In genomic region chr15:89140048-89140658, GRCm38 (mm10) we compare ENCODE assay signal across 8 mouse cellular contexts. TPM values are rescaled to one million over a fixed set of nuclear protein-coding genes. Genes with fewer than 3 reads are reported as not detected.
A peak's percentile ranks its signal among the peaks of the same experiment; 100 is the strongest.
DNase-seq lines count a peak whose midpoint lies in the region; ATAC-seq and TF ChIP-seq lines count a peak whose summit lies in the region.

No protein-coding gene starts in this region.

- H3K4me2 ChIP-seq in hindbrain, embryonic 16.5 days (ENCODE audit: low read length), result peak overlapping the region; percentile 85
- H3K4me2 ChIP-seq in limb, embryonic 13.5 days (replicated peaks), result peak overlapping the region; percentile 96
- peak overlapping the region; percentile 99 for H3K4me2 ChIP-seq in midbrain, postnatal 0 days (ENCODE audit: low read depth, low read length, poor library complexity, severe bottlenecking)

- no peak for TF ChIP-seq CTCF in cerebellum, adult 2 months (IDR thresholded peaks at IDR 0.05; ENCODE audit: borderline replicate concordance, insufficient read depth, low read depth, low read length)
- TF ChIP-seq CTCF in midbrain, postnatal 0 days (IDR thresholded peaks at IDR 0.05), result no peak

- no peaks in the 10 kb centered on the region for H3K27me3 ChIP-seq in cerebellum, adult 2 months (ENCODE audit: control insufficient read depth, insufficient read depth, low read length)
- H3K27me3 ChIP-seq in hindbrain, embryonic 16.5 days (replicated peaks; ENCODE audit: control insufficient read depth, insufficient read depth, low read length), result peaks cover 5% of the 10 kb centered on the region; the same call in 1 of the 2 replicates
- H3K27me3 ChIP-seq in limb, embryonic 13.5 days, result peaks cover 48% of the 10 kb centered on the region
- peaks cover 5% of the 10 kb centered on the region; the same call in 1 of the 2 replicates for H3K27me3 ChIP-seq in midbrain, postnatal 0 days (ENCODE audit: insufficient read depth, low read length)

- peak; percentile 38 for ATAC-seq in hindbrain, embryonic 16.5 days
- ATAC-seq in limb, embryonic 13.5 days (ENCODE audit: low FRiP score, low read depth), result peak; percentile 21; the same call in 1 of the 2 replicates
- no peak for ATAC-seq in midbrain, postnatal 0 days (ENCODE audit: low FRiP score)

- H3K4me1 ChIP-seq in cerebellum, adult 2 months (ENCODE audit: control insufficient read depth, insufficient read depth, low read length), result peaks cover 30% of the 10 kb centered on the region
- peaks cover 13% of the 10 kb centered on the region for H3K4me1 ChIP-seq in hindbrain, embryonic 16.5 days (ENCODE audit: control insufficient read depth, insufficient read depth, low read depth, low read length)
- H3K4me1 ChIP-seq in limb, embryonic 13.5 days, result peaks cover 20% of the 10 kb centered on the region
- H3K4me1 ChIP-seq in midbrain, postnatal 0 days (ENCODE audit: insufficient read depth, low read length), result peaks cover 10% of the 10 kb centered on the region; the same call in 1 of the 2 replicates

- TF ChIP-seq POLR2A in cerebellum, adult 2 months (IDR thresholded peaks at IDR 0.05; ENCODE audit: borderline replicate concordance, insufficient read depth, low read length), result peak; percentile 48

- peaks cover 3% of the 10 kb centered on the region for H3K36me3 ChIP-seq in hindbrain, embryonic 16.5 days (ENCODE audit: control insufficient read depth, insufficient read depth, low read length)
- no peaks in the 10 kb centered on the region for H3K36me3 ChIP-seq in limb, embryonic 13.5 days
- no peaks in the 10 kb centered on the region for H3K36me3 ChIP-seq in midbrain, postnatal 0 days (ENCODE audit: insufficient read depth, low read length)

- H3K27ac ChIP-seq in cerebellum, adult 2 months (ENCODE audit: insufficient read depth, low read length), result peak overlapping the region; percentile 85
- H3K27ac ChIP-seq in hindbrain, embryonic 16.5 days (ENCODE audit: low read depth, low read length), result no peak overlapping the region
- no peak overlapping the region for H3K27ac ChIP-seq in limb, embryonic 13.5 days
- H3K27ac ChIP-seq in midbrain, postnatal 0 days (ENCODE audit: low read depth, low read length), result no peak overlapping the region

- H3K9me3 ChIP-seq in hindbrain, embryonic 16.5 days (ENCODE audit: control insufficient read depth, low read length), result no peaks in the 10 kb centered on the region
- H3K9me3 ChIP-seq in limb, embryonic 13.5 days, result no peaks in the 10 kb centered on the region
- no peaks in the 10 kb centered on the region for H3K9me3 ChIP-seq in midbrain, postnatal 0 days (ENCODE audit: low read length)

- 1% methylated on average over 53 of the region's 53 CpGs for WGBS in cerebellum, adult 2 months
- under 1% methylated on average over 53 of the region's 53 CpGs for WGBS in hindbrain, embryonic 16.5 days
- WGBS in limb, embryonic 13.5 days, result under 1% methylated on average over 53 of the region's 53 CpGs
- WGBS in midbrain, postnatal 0 days, result under 1% methylated on average over 45 of the region's 53 CpGs

- H3K9ac ChIP-seq in hindbrain, embryonic 16.5 days (ENCODE audit: low read depth, low read length), result peak overlapping the region; percentile 61
- peak overlapping the region; percentile 69 for H3K9ac ChIP-seq in limb, embryonic 13.5 days
- peak overlapping the region; percentile 57 for H3K9ac ChIP-seq in midbrain, postnatal 0 days (replicated peaks; ENCODE audit: low read length, poor library complexity, severe bottlenecking)

- peak overlapping the region; percentile 73 for H3K4me3 ChIP-seq in cerebellum, adult 2 months (replicated peaks; ENCODE audit: insufficient read depth, low read depth, low read length)
- peak overlapping the region; percentile 48 for H3K4me3 ChIP-seq in hindbrain, embryonic 16.5 days (ENCODE audit: low read length)
- H3K4me3 ChIP-seq in limb, embryonic 13.5 days, result peak overlapping the region; percentile 54
- peak overlapping the region; percentile 49 for H3K4me3 ChIP-seq in midbrain, postnatal 0 days (ENCODE audit: low read depth, low read length)

- DNase-seq in embryo, embryonic 10 days (ENCODE audit: low spot score), result peak; percentile 54
- no peak for DNase-seq in embryo, embryonic 9.5 days (ENCODE audit: extremely low spot score)
- peak; percentile 81 to 84 for DNase-seq in cerebellum, adult 2 months
- DNase-seq in gastrocnemius, adult 8-10 months (ENCODE audit: low spot score in 2 of 2), result peak; percentile 57 to 69
- peak; percentile 24 for DNase-seq in midbrain, postnatal 0 days (ENCODE audit: low spot score)
- DNase-seq in yolk sac, embryonic 10.5 days (ENCODE audit: low spot score), result no peak

RNA-seq across cellular contexts. Expression of gene Mapk12, which starts 0.3 kb away (rescaled TPM):
- 112 and 128 TPM in 2 replicates for polyA plus RNA-seq in cerebellum, adult 2 months (2012; rRNA removed)
- total RNA-seq in gastrocnemius, adult 8-10 months (2022), result 100 to 1,000 TPM; 123 to 153 (median 139) TPM
- polyA plus RNA-seq in hindbrain, embryonic 16.5 days (2015; fragmentation: Nextera tagmentation; extraction: Ambion mirVana), result 4.1 and 4.4 TPM in 2 replicates
- 6.4 and 6.5 TPM in 2 replicates for polyA plus RNA-seq in limb, embryonic 13.5 days (2015; fragmentation: Nextera tagmentation; extraction: Ambion mirVana)
- 1.5 and 4.7 TPM in 2 replicates for total RNA-seq in midbrain, postnatal 0 days (2014; rRNA removed)
- polyA plus RNA-seq in midbrain, postnatal 0 days (2015; fragmentation: Nextera tagmentation; extraction: Ambion mirVana), result 2.0 and 3.2 TPM in 2 replicates

RNA-seq across cellular contexts. Expression of gene Mapk11, which starts 9.3 kb away (rescaled TPM):
- polyA plus RNA-seq in cerebellum, adult 2 months (2012; rRNA removed), result 58.1 and 64.1 TPM in 2 replicates
- total RNA-seq in gastrocnemius, adult 8-10 months (2022), result 1 to 10 TPM in 2 of 4 experiments, under 1 TPM in 2; 0.70 to 1.3 (median 0.97) TPM
- polyA plus RNA-seq in hindbrain, embryonic 16.5 days (2015; fragmentation: Nextera tagmentation; extraction: Ambion mirVana), result 23.7 and 28.3 TPM in 2 replicates
- 8.4 and 10.4 TPM in 2 replicates for polyA plus RNA-seq in limb, embryonic 13.5 days (2015; fragmentation: Nextera tagmentation; extraction: Ambion mirVana)
- total RNA-seq in midbrain, postnatal 0 days (2014; rRNA removed), result 26.9 and 34.8 TPM in 2 replicates
- 18.9 and 19.3 TPM in 2 replicates for polyA plus RNA-seq in midbrain, postnatal 0 days (2015; fragmentation: Nextera tagmentation; extraction: Ambion mirVana)

RNA-seq across cellular contexts. Expression of gene Hdac10, which starts 11.7 kb away (rescaled TPM):
- 31.4 and 36.3 TPM in 2 replicates for polyA plus RNA-seq in cerebellum, adult 2 months (2012; rRNA removed)
- 1 to 10 TPM; 5.4 to 8.2 (median 7.2) TPM for total RNA-seq in gastrocnemius, adult 8-10 months (2022)
- 27.3 and 29.2 TPM in 2 replicates for polyA plus RNA-seq in hindbrain, embryonic 16.5 days (2015; fragmentation: Nextera tagmentation; extraction: Ambion mirVana)
- 17.4 and 18.7 TPM in 2 replicates for polyA plus RNA-seq in limb, embryonic 13.5 days (2015; fragmentation: Nextera tagmentation; extraction: Ambion mirVana)
- 24.4 and 26.4 TPM in 2 replicates for total RNA-seq in midbrain, postnatal 0 days (2014; rRNA removed)
- 24.5 and 25.6 TPM in 2 replicates for polyA plus RNA-seq in midbrain, postnatal 0 days (2015; fragmentation: Nextera tagmentation; extraction: Ambion mirVana)

RNA-seq across cellular contexts. Expression of gene Tubgcp6, which starts 17.2 kb away (rescaled TPM):
- polyA plus RNA-seq in cerebellum, adult 2 months (2012; rRNA removed), result 77.4 and 82.1 TPM in 2 replicates
- 1 to 10 TPM; 7.4 to 7.9 (median 7.6) TPM for total RNA-seq in gastrocnemius, adult 8-10 months (2022)
- 15.2 and 16.4 TPM in 2 replicates for polyA plus RNA-seq in hindbrain, embryonic 16.5 days (2015; fragmentation: Nextera tagmentation; extraction: Ambion mirVana)
- 17.5 and 18.1 TPM in 2 replicates for polyA plus RNA-seq in limb, embryonic 13.5 days (2015; fragmentation: Nextera tagmentation; extraction: Ambion mirVana)
- 46.1 and 68.0 TPM in 2 replicates for total RNA-seq in midbrain, postnatal 0 days (2014; rRNA removed)
- polyA plus RNA-seq in midbrain, postnatal 0 days (2015; fragmentation: Nextera tagmentation; extraction: Ambion mirVana), result 10.8 and 11.0 TPM in 2 replicates

RNA-seq across cellular contexts. Expression of gene Plxnb2, which starts 40.4 kb away (rescaled TPM):
- polyA plus RNA-seq in cerebellum, adult 2 months (2012; rRNA removed), result 127 and 141 TPM in 2 replicates
- total RNA-seq in gastrocnemius, adult 8-10 months (2022), result 1 to 10 TPM; 4.5 to 6.3 (median 5.3) TPM
- 85.2 and 106 TPM in 2 replicates for polyA plus RNA-seq in hindbrain, embryonic 16.5 days (2015; fragmentation: Nextera tagmentation; extraction: Ambion mirVana)
- polyA plus RNA-seq in limb, embryonic 13.5 days (2015; fragmentation: Nextera tagmentation; extraction: Ambion mirVana), result 130 and 144 TPM in 2 replicates
- 153 and 199 TPM in 2 replicates for total RNA-seq in midbrain, postnatal 0 days (2014; rRNA removed)
- polyA plus RNA-seq in midbrain, postnatal 0 days (2015; fragmentation: Nextera tagmentation; extraction: Ambion mirVana), result 46.8 and 50.4 TPM in 2 replicates

Comparison
In these comparisons a context has a peak if more than half of its experiments do, and no peak if none do; other contexts are left out.
1. DNase-seq: peak in embryo, embryonic 10 days (single experiment), cerebellum, adult 2 months (2 of 2), gastrocnemius, adult 8-10 months (2 of 2) and midbrain, postnatal 0 days (single experiment); none in embryo, embryonic 9.5 days (single experiment) and yolk sac, embryonic 10.5 days (single experiment).
2. RNA of gene Mapk12, which starts 0.3 kb away (polyA plus RNA-seq): 112 to 128 TPM in cerebellum, adult 2 months; 6.4 to 6.5 TPM in limb, embryonic 13.5 days, 4.1 to 4.4 TPM in hindbrain, embryonic 16.5 days and 2.0 to 3.2 TPM in midbrain, postnatal 0 days; every median in the first group is over 10 times any median in the second.
3. Peak in every context shown above with its lines, with median percentiles within 50 percentile points of each other: H3K4me3 ChIP-seq, H3K4me2 ChIP-seq and H3K9ac ChIP-seq.